Mouse (Mus musculus): Measurements from ENCODE around the gene Psen1. TPM values are rescaled to one million over a fixed set of nuclear protein-coding genes. Genes with fewer than 3 reads are reported as not detected.

The Psen1 gene
- total RNA-seq (2021), result 10 to 100 TPM; 21.9 to 22.9 TPM
- long read RNA-seq, experiment 1, transcript Psen1-201 (12 exons, 2,690 nt), result major isoform, 12 of 13 reads
- long read RNA-seq, experiment 1, partial matches to known transcripts, result 0 of 13 reads
- long read RNA-seq, experiment 1, other reads (novel, unspliced or antisense), result 1 of 13 reads
- long read RNA-seq, experiment 2, transcript Psen1-201 (12 exons, 2,690 nt), result major isoform, 16 of 20 reads
- long read RNA-seq, experiment 2, partial matches to known transcripts, result 2 of 20 reads
- long read RNA-seq, experiment 2, other reads (novel, unspliced or antisense), result 2 of 20 reads

- DNase-seq, result peak; percentile 91
These were observed at the start of gene Psen1 for GRCm38 (mm10) chr12:83687934-83688315. Psen1 (plus strand) TSS chr12:83688152.

GRCm38 (mm10) chr12:83641233-83641632 is 46.7 kb upstream of the Psen1 start:
- DNase-seq, result no peak

- DNase-seq, result no peak
These were observed 44.8 kb upstream of the Psen1 start for GRCm38 (mm10) chr12:83643116-83643515.

- DNase-seq, result no peak
These were observed 37.6 kb upstream of the Psen1 start for GRCm38 (mm10) chr12:83650346-83650745.

GRCm38 (mm10) chr12:83651414-83651813 is 36.5 kb upstream of the Psen1 start:
- DNase-seq, result no peak

GRCm38 (mm10) chr12:83685466-83685865 is 2.5 kb upstream of the Psen1 start:
- no peak for DNase-seq

GRCm38 (mm10) chr12:83686575-83687350 is 1.2 kb upstream of the Psen1 start:
- no peak for DNase-seq

- no peak for DNase-seq
These were observed 549 bp downstream of the Psen1 start for GRCm38 (mm10) chr12:83688316-83689086.

- DNase-seq, result no peak
These were observed 1.1 kb downstream of the Psen1 start for GRCm38 (mm10) chr12:83689087-83689432.

- no peak for DNase-seq
These were observed 6.1 kb downstream of the Psen1 start for GRCm38 (mm10) chr12:83694011-83694410.

- no peak for DNase-seq
These were observed 6.7 kb downstream of the Psen1 start for GRCm38 (mm10) chr12:83694669-83695068.

GRCm38 (mm10) chr12:83698637-83699036 is 10.7 kb downstream of the Psen1 start:
- no peak for DNase-seq

GRCm38 (mm10) chr12:83701608-83702007 is 13.7 kb downstream of the Psen1 start:
- no peak for DNase-seq

GRCm38 (mm10) chr12:83702796-83703195 is 14.8 kb downstream of the Psen1 start:
- no peak for DNase-seq

GRCm38 (mm10) chr12:83706951-83707350 is 19.0 kb downstream of the Psen1 start:
- no peak for DNase-seq

GRCm38 (mm10) chr12:83708160-83709092 is 20.5 kb downstream of the Psen1 start:
- DNase-seq, result no peak

- DNase-seq, result no peak
These were observed 22.0 kb downstream of the Psen1 start for GRCm38 (mm10) chr12:83709934-83710333.

- no peak for DNase-seq
These were observed 25.8 kb downstream of the Psen1 start for GRCm38 (mm10) chr12:83713749-83714148.

- no peak for DNase-seq
These were observed 28.6 kb downstream of the Psen1 start for GRCm38 (mm10) chr12:83716416-83717184.

GRCm38 (mm10) chr12:83719431-83719830 is 31.5 kb downstream of the Psen1 start:
- no peak for DNase-seq

- DNase-seq, result peak; percentile 10
These were observed 33.3 kb downstream of the Psen1 start for GRCm38 (mm10) chr12:83721281-83721680.

Data from gastrocnemius, postnatal 25 days (tissue).